Mouse (Mus musculus) natural killer cell, adult 2 months (primary cell): ENCODE data around the gene Nt5c3b.

Experiments used
- DNase-seq, 2 experiments: peaks; one replicate each; pipeline ENCODE4 v3.0.0; 2022; ENCODE audit warnings: low spot score in 2 of 2

Nt5c3b gene

GRCm38 (mm10) chr11:100379311-100379710 lies 62.3 kb downstream of the Nt5c3b start:
- no peak for DNase-seq

DNA sequence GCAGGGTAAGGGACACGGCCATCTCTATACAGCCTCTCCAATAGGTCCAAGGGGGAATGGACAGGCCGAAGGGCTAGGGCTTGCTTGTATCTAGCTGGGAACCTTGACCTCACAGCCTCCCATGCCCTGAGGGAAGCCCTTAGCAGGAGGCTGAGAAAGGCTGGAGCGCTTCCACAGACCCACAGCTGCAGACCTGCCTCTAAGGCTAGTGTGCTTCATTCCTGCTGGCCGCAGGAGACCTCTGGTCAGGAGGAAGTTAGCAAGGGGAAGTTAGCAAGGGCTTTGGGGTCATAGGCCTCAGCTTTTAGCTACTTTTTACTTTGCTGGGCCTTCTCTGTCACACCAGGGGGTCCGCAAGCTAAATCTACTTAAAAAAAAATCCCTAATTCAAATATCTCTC lies 63.2 kb downstream of the Nt5c3b start:
- no peak for DNase-seq

- DNase-seq: no peak
These were observed 63.6 kb downstream of the Nt5c3b start for GRCm38 (mm10) chr11:100377989-100378388.

- DNase-seq: no peak
These were observed 64.7 kb downstream of the Nt5c3b start for GRCm38 (mm10) chr11:100376746-100377389.

- no peak for DNase-seq
These were observed 65.6 kb downstream of the Nt5c3b start for GRCm38 (mm10) chr11:100376005-100376404.

- DNase-seq: no peak
These were observed 66.5 kb downstream of the Nt5c3b start for GRCm38 (mm10) chr11:100375127-100375526.
